Mouse (Mus musculus) lung, embryonic 14.5 days (tissue): Measurements from ENCODE around the gene Gm10842. TPM values are rescaled to one million over a fixed set of nuclear protein-coding genes. Genes with fewer than 3 reads are reported as not detected.
A peak's percentile ranks its signal among the peaks of the same experiment; 100 is the strongest.

Source experiments
- ATAC-seq: fragments of 200-750 bp; cut with Nextera tagmentation; 2 replicates; pipeline ENCODE4 v1.8.0; 2017; ENCODE audit warnings: mild to moderate bottlenecking, moderate TSS enrichment, moderate library complexity; ENCODE audit not compliant: insufficient read depth
- DNase-seq: peaks from one replicate; pipeline ENCODE4 v3.0.0-alpha.2; 2015
- H3K27ac ChIP-seq: fragments of 300-500 bp; sonication (generic); 2 replicates; pipeline ENCODE4 v1.5.1; 2014; ENCODE audit warnings: low read depth, mild to moderate bottlenecking, moderate library complexity
- H3K27me3 ChIP-seq: fragments of 300-500 bp; sonication (generic); 2 replicates; pipeline ENCODE4 v1.6.1; 2014; ENCODE audit warnings: low read length, control low read depth; ENCODE audit not compliant: insufficient read depth
- H3K36me3 ChIP-seq: fragments of 300-500 bp; sonication (generic); 2 replicates; pipeline ENCODE4 v1.6.1; 2014; ENCODE audit warnings: control low read depth; ENCODE audit not compliant: insufficient read depth
- H3K4me1 ChIP-seq: fragments of 300-500 bp; sonication (generic); 2 replicates; pipeline ENCODE4 v1.6.1; 2014; ENCODE audit warnings: antibody characterized with exemption, control low read depth; ENCODE audit not compliant: insufficient read depth
- H3K4me2 ChIP-seq: fragments of 300-500 bp; sonication (generic); 2 replicates; pipeline ENCODE4 v1.6.1; 2014; ENCODE audit warnings: mild to moderate bottlenecking
- H3K4me3 ChIP-seq: fragments of 300-500 bp; sonication (generic); 2 replicates; pipeline ENCODE4 v1.5.1; 2014; ENCODE audit warnings: low read depth, low read length
- H3K9ac ChIP-seq: fragments of 300-500 bp; sonication (generic); 2 replicates; pipeline ENCODE4 v1.6.1; 2014
- H3K9me3 ChIP-seq: fragments of 300-500 bp; sonication (generic); 2 replicates; pipeline ENCODE4 v1.6.1; 2016; ENCODE audit warnings: low read depth, low read length, control low read depth
- CTCF ChIP-seq: IDR thresholded peaks from 2 replicates; pipeline ENCODE4 v1.5.1; 2016; ENCODE audit warnings: antibody characterized with exemption, low read depth
- WGBS: fragments of 180-500 bp; shearing (Covaris S2); extraction: QIAGEN DNeasy Blood & Tissue Kit; methylation state at CpG from one replicate; pipeline ENCODE4 v1.1.7; 2014; 5-methylcytosine and 5-hydroxymethylcytosine counted together
- polyA plus RNA-seq: library from polyadenylated mRNA; unstranded; fragments of >200 nt; fragmentation: Nextera tagmentation; extraction: Ambion mirVana; gene quantifications from 2 replicates; pipeline ENCODE4 v1.2.1, GENCODE M21; 2014

Gm10842 gene
- polyA plus RNA-seq, 1 experiment from 2014 or later = not detected

GRCm38 (mm10) chr11:105152357-105152899 is 5.7 kb downstream of the Gm10842 start:
- no peaks in the 10 kb centered on the region for H3K9me3 ChIP-seq
- no peak overlapping the region for H3K4me2 ChIP-seq
- ATAC-seq (no peak), DNase-seq (no peak)
- peaks cover 12% of the 10 kb centered on the region for H3K4me1 ChIP-seq
- no peak overlapping the region for H3K9ac ChIP-seq
- H3K36me3 ChIP-seq = no peaks in the 10 kb centered on the region
- no peak overlapping the region for H3K27ac ChIP-seq
- no peaks in the 10 kb centered on the region for H3K27me3 ChIP-seq
- WGBS = 74% methylated on average over 11 of the region's 11 CpGs
- no peak for TF ChIP-seq CTCF
- no peak overlapping the region for H3K4me3 ChIP-seq

GRCm38 (mm10) chr11:105153068-105153833 is 6.6 kb downstream of the Gm10842 start:
- Histone ChIP-seq H3K36me3 (no peaks in the 10 kb centered on the region), H3K9ac (no peak overlapping the region), H3K4me3 (no peak overlapping the region), H3K27me3 (no peaks in the 10 kb centered on the region), H3K9me3 (no peaks in the 10 kb centered on the region), H3K27ac (peak overlapping the region; percentile 46), H3K4me2 (peak overlapping the region; percentile 29; the same call in 1 of the 2 replicates), H3K4me1 (peaks cover 12% of the 10 kb centered on the region)
- WGBS = 13% methylated on average over 12 of the region's 12 CpGs
- no peak for TF ChIP-seq CTCF
- ATAC-seq (peak; percentile 87), DNase-seq (peak; percentile 84)

GRCm38 (mm10) chr11:105155915-105156314 is 9.2 kb downstream of the Gm10842 start:
- 20% methylated on average over 4 of the region's 4 CpGs for WGBS
- DNase-seq = peak; percentile 57
- H3K27ac ChIP-seq = no peak overlapping the region; the same call in 1 of the 2 replicates

GRCm38 (mm10) chr11:105156748-105157267 is 10.1 kb downstream of the Gm10842 start:
- no peak for TF ChIP-seq CTCF
- H3K27ac ChIP-seq = no peak overlapping the region
- DNase-seq = no peak

More at GRCm38 (mm10) chr11:105155915-105156314, 9.2 kb downstream of the Gm10842 start:
- H3K9ac ChIP-seq = no peak overlapping the region
- H3K36me3 ChIP-seq = no peaks in the 10 kb centered on the region
- no peaks in the 10 kb centered on the region for H3K9me3 ChIP-seq
- H3K4me1 ChIP-seq = peaks cover 12% of the 10 kb centered on the region
- TF ChIP-seq CTCF = no peak
- no peak for ATAC-seq
- H3K27me3 ChIP-seq = no peaks in the 10 kb centered on the region
- no peak overlapping the region for H3K4me2 ChIP-seq
- H3K4me3 ChIP-seq = no peak overlapping the region

GRCm38 (mm10) chr11:105158047-105158446 is 11.4 kb downstream of the Gm10842 start:
- no peak overlapping the region for H3K9ac ChIP-seq
- H3K4me2 ChIP-seq = no peak overlapping the region
- H3K4me3 ChIP-seq = no peak overlapping the region
- H3K27ac ChIP-seq = no peak overlapping the region
- no peak for ATAC-seq
- no peaks in the 10 kb centered on the region; the same call in 1 of the 2 replicates for H3K9me3 ChIP-seq
- no peak for DNase-seq
- no peaks in the 10 kb centered on the region for H3K27me3 ChIP-seq
- no peaks in the 10 kb centered on the region for H3K36me3 ChIP-seq
- H3K4me1 ChIP-seq = peaks cover 10% of the 10 kb centered on the region
- no peak for TF ChIP-seq CTCF

More at GRCm38 (mm10) chr11:105156748-105157267, 10.1 kb downstream of the Gm10842 start:
- 69% methylated on average over 19 of the region's 19 CpGs for WGBS
- Histone ChIP-seq H3K36me3 (no peaks in the 10 kb centered on the region), H3K4me3 (no peak overlapping the region), H3K4me1 (peaks cover 12% of the 10 kb centered on the region), H3K4me2 (no peak overlapping the region), H3K27me3 (no peaks in the 10 kb centered on the region), H3K9me3 (no peaks in the 10 kb centered on the region), H3K9ac (no peak overlapping the region)
- no peak for ATAC-seq

GRCm38 (mm10) chr11:105159673-105160360 is 13.1 kb downstream of the Gm10842 start:
- Histone ChIP-seq H3K9me3 (peaks cover 6% of the 10 kb centered on the region; the same call in 1 of the 2 replicates), H3K4me1 (peaks cover 3% of the 10 kb centered on the region; the same call in 1 of the 2 replicates), H3K4me3 (no peak overlapping the region), H3K4me2 (no peak overlapping the region), H3K27me3 (no peaks in the 10 kb centered on the region), H3K9ac (no peak overlapping the region), H3K27ac (no peak overlapping the region), H3K36me3 (no peaks in the 10 kb centered on the region)
- DNase-seq = peak; percentile 34
- 52% methylated on average over 6 of the region's 6 CpGs for WGBS
- no peak for ATAC-seq
- no peak for TF ChIP-seq CTCF
